Mouse (Mus musculus): ENCODE results near the gene Fastkd1. TPM values are rescaled to one million over a fixed set of nuclear protein-coding genes. Genes with fewer than 3 reads are reported as not detected.

The Fastkd1 gene
- 5.4 and 5.9 TPM in 2 replicates for polyA plus RNA-seq (2012; rRNA removed)

- no peaks in the 10 kb centered on the region for H3K27me3 ChIP-seq (ENCODE audit: control insufficient read depth, insufficient read depth, low read length)
- under 1% methylated on average over 39 of the region's 39 CpGs for WGBS
- no peaks in the 10 kb centered on the region for H3K36me3 ChIP-seq (ENCODE audit: control insufficient read depth, insufficient read depth, low read length)
- peak within 1 kb of the TSS; percentile 82 for H3K4me3 ChIP-seq (ENCODE audit: control insufficient read depth, insufficient read depth, low read length)
- peak; percentile 84 for DNase-seq
- H3K27ac ChIP-seq (ENCODE audit: control insufficient read depth, insufficient read depth, low read length), result no peak within 1 kb of the TSS
- no peak for TF ChIP-seq POLR2A (IDR thresholded peaks at IDR 0.05; ENCODE audit: control insufficient read depth, extremely low read depth, insufficient read depth, low read length, poor library complexity)
- TF ChIP-seq CTCF (IDR thresholded peaks at IDR 0.05; ENCODE audit: borderline replicate concordance, control insufficient read depth, extremely low read depth, insufficient read depth, low read length, poor library complexity), result no peak
- H3K4me1 ChIP-seq (replicated peaks; ENCODE audit: control insufficient read depth, insufficient read depth, low read length), result no peaks in the 10 kb centered on the region
Measured at GRCm38 (mm10) chr2:69712981-69713625, at the start of gene Fastkd1. Gene Fastkd1 (minus strand): TSS chr2:69713516.

- H3K27me3 ChIP-seq (ENCODE audit: control insufficient read depth, insufficient read depth, low read length), result no peaks in the 10 kb centered on the region
- H3K4me3 ChIP-seq (ENCODE audit: control insufficient read depth, insufficient read depth, low read length), result no peak overlapping the region
- no peaks in the 10 kb centered on the region; the same call in 1 of the 2 replicates for H3K36me3 ChIP-seq (ENCODE audit: control insufficient read depth, insufficient read depth, low read length)
- no peak for TF ChIP-seq POLR2A (IDR thresholded peaks at IDR 0.05; ENCODE audit: control insufficient read depth, extremely low read depth, insufficient read depth, low read length, poor library complexity)
- TF ChIP-seq CTCF (IDR thresholded peaks at IDR 0.05; ENCODE audit: borderline replicate concordance, control insufficient read depth, extremely low read depth, insufficient read depth, low read length, poor library complexity), result no peak
- H3K27ac ChIP-seq (ENCODE audit: control insufficient read depth, insufficient read depth, low read length), result no peak overlapping the region
- 95% methylated on average over 5 of the region's 5 CpGs for WGBS
- H3K4me1 ChIP-seq (replicated peaks; ENCODE audit: control insufficient read depth, insufficient read depth, low read length), result no peaks in the 10 kb centered on the region
- no peak for DNase-seq
Measured at GRCm38 (mm10) chr2:69760980-69761379, 47.7 kb upstream of the Fastkd1 start.

GRCm38 (mm10) chr2:69745091-69745490 is 31.8 kb upstream of the Fastkd1 start:
- Histone ChIP-seq H3K27me3 (ENCODE audit: control insufficient read depth, insufficient read depth, low read length) (no peaks in the 10 kb centered on the region), H3K4me1 (replicated peaks; ENCODE audit: control insufficient read depth, insufficient read depth, low read length) (no peaks in the 10 kb centered on the region), H3K36me3 (ENCODE audit: control insufficient read depth, insufficient read depth, low read length) (peaks cover 67% of the 10 kb centered on the region), H3K4me3 (ENCODE audit: control insufficient read depth, insufficient read depth, low read length) (no peak overlapping the region), H3K27ac (ENCODE audit: control insufficient read depth, insufficient read depth, low read length) (no peak overlapping the region)
- TF ChIP-seq POLR2A (IDR thresholded peaks at IDR 0.05; ENCODE audit: control insufficient read depth, extremely low read depth, insufficient read depth, low read length, poor library complexity) (no peak), CTCF (IDR thresholded peaks at IDR 0.05; ENCODE audit: borderline replicate concordance, control insufficient read depth, extremely low read depth, insufficient read depth, low read length, poor library complexity) (no peak)
- 91% methylated on average over 1 of the region's 1 CpGs for WGBS
- no peak for DNase-seq

GRCm38 (mm10) chr2:69723519-69723825 is 10.2 kb upstream of the Fastkd1 start:
- Histone ChIP-seq H3K4me1 (replicated peaks; ENCODE audit: control insufficient read depth, insufficient read depth, low read length) (no peaks in the 10 kb centered on the region; the same call in 1 of the 2 replicates), H3K36me3 (ENCODE audit: control insufficient read depth, insufficient read depth, low read length) (no peaks in the 10 kb centered on the region), H3K27ac (ENCODE audit: control insufficient read depth, insufficient read depth, low read length) (peak overlapping the region; percentile 34; the same call in 1 of the 2 replicates), H3K4me3 (ENCODE audit: control insufficient read depth, insufficient read depth, low read length) (peak overlapping the region; percentile 93), H3K27me3 (ENCODE audit: control insufficient read depth, insufficient read depth, low read length) (no peaks in the 10 kb centered on the region)
- TF ChIP-seq POLR2A (IDR thresholded peaks at IDR 0.05; ENCODE audit: control insufficient read depth, extremely low read depth, insufficient read depth, low read length, poor library complexity) (no peak), CTCF (IDR thresholded peaks at IDR 0.05; ENCODE audit: borderline replicate concordance, control insufficient read depth, extremely low read depth, insufficient read depth, low read length, poor library complexity) (no peak)
- WGBS, result 1% methylated on average over 13 of the region's 13 CpGs
- no peak for DNase-seq

GRCm38 (mm10) chr2:69722650-69723518 is 9.6 kb upstream of the Fastkd1 start:
- TF ChIP-seq POLR2A (IDR thresholded peaks at IDR 0.05; ENCODE audit: control insufficient read depth, extremely low read depth, insufficient read depth, low read length, poor library complexity) (0 out of 2 replicates have a peak, but pooled peaks have one; percentile 35), CTCF (IDR thresholded peaks at IDR 0.05; ENCODE audit: borderline replicate concordance, control insufficient read depth, extremely low read depth, insufficient read depth, low read length, poor library complexity) (0 out of 2 replicates have a peak, but pooled peaks have one; percentile 21)
- H3K27me3 ChIP-seq (ENCODE audit: control insufficient read depth, insufficient read depth, low read length), result no peaks in the 10 kb centered on the region
- H3K27ac ChIP-seq (ENCODE audit: control insufficient read depth, insufficient read depth, low read length), result peak overlapping the region; percentile 34; the same call in 1 of the 2 replicates
- H3K4me3 ChIP-seq (ENCODE audit: control insufficient read depth, insufficient read depth, low read length), result peak overlapping the region; percentile 93
- no peaks in the 10 kb centered on the region; the same call in 1 of the 2 replicates for H3K4me1 ChIP-seq (replicated peaks; ENCODE audit: control insufficient read depth, insufficient read depth, low read length)
- H3K36me3 ChIP-seq (ENCODE audit: control insufficient read depth, insufficient read depth, low read length), result no peaks in the 10 kb centered on the region
- under 1% methylated on average over 91 of the region's 91 CpGs for WGBS
- peak; percentile 90 for DNase-seq

GRCm38 (mm10) chr2:69722273-69722649 is 8.9 kb upstream of the Fastkd1 start, which contains the start of gene Ppig:
Gene Ppig (plus strand): TSS chr2:69722545.
- no peaks in the 10 kb centered on the region; the same call in 1 of the 2 replicates for H3K4me1 ChIP-seq (replicated peaks; ENCODE audit: control insufficient read depth, insufficient read depth, low read length)
- 5% methylated on average over 12 of the region's 12 CpGs for WGBS
- no peak for TF ChIP-seq POLR2A (IDR thresholded peaks at IDR 0.05; ENCODE audit: control insufficient read depth, extremely low read depth, insufficient read depth, low read length, poor library complexity)
- no peak for TF ChIP-seq CTCF (IDR thresholded peaks at IDR 0.05; ENCODE audit: borderline replicate concordance, control insufficient read depth, extremely low read depth, insufficient read depth, low read length, poor library complexity)
- peak within 1 kb of the TSS; percentile 34; the same call in 1 of the 2 replicates for H3K27ac ChIP-seq (ENCODE audit: control insufficient read depth, insufficient read depth, low read length)
- peak within 1 kb of the TSS; percentile 93 for H3K4me3 ChIP-seq (ENCODE audit: control insufficient read depth, insufficient read depth, low read length)
- no peak for DNase-seq
- H3K36me3 ChIP-seq (ENCODE audit: control insufficient read depth, insufficient read depth, low read length), result no peaks in the 10 kb centered on the region
- H3K27me3 ChIP-seq (ENCODE audit: control insufficient read depth, insufficient read depth, low read length), result no peaks in the 10 kb centered on the region
